Mouse (Mus musculus) T-cell, adult 2 months (primary cell): Measurements from ENCODE around the gene Anks1b.

Source experiments
- DNase-seq: peaks from one replicate; pipeline ENCODE4 v3.0.0; 2022; ENCODE audit warnings: low spot score

Anks1b gene

DNA sequence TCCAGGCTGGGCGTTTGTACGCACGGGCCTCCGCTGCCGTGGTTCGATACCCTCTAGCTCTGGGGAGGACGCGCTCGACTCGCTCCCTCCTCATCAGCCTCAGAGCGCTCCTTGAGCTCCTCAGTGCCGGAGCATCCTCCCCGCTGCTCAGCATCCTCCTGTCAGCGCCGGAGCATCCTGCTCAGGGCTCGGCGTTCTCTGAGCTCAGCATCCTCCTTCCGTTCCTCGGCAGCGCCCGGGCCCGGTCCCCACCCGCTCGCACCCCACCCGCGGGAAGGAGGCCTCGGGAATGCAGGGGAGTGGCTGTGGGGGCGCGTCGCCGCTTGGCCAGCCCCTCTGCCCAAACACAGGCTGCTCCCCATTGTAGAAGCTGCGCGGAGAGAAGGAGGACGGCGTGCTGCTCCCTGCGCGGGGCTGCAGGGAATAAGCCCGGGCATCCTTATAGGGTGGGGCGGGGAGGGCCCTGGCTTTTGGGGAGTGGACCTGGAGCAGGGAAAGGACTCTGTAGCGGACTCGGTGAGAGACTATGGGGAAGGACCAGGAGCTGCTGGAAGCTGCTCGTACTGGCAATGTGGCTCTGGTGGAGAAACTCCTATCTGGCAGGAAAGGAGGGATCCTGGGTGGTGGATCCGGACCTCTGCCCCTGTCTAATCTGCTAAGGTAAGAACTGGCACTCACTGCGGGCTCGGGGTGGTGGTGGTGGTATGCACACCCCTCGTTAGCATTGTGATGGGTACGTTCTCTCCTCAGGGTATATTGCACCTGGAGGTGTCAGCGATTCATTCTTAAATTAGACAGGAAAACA lies at the start of gene Anks1b:
TSS of gene Anks1b (plus strand) at position 364 of the 805 bp plus-strand sequence.
- peak; percentile 2 for DNase-seq

- peak; percentile 5 for DNase-seq
Measured at GRCm38 (mm10) chr10:89823906-89824305, 49.4 kb upstream of the Anks1b start.

- no peak for DNase-seq
Measured at GRCm38 (mm10) chr10:89826896-89827295, 46.4 kb upstream of the Anks1b start.

DNA sequence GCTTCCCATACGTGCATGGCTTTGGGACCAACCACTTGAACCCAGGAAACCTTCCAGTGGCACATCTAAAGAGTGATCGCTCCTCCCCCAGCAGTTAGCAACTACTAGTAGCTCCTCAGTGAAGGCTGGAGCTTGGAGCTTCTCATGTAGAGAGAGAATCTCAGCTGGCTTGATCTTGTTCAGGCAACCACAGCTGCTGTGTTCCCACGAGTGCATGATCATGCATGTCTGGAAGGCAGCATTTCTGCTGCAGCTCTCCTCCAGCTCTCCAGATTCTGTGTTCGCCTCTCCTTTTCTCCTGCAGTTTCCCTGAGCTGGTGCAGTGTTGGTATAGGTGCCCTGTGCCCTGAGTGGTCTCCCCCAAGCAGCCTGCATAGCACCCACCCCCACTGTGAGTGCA lies 41.0 kb upstream of the Anks1b start:
- DNase-seq = no peak

DNA sequence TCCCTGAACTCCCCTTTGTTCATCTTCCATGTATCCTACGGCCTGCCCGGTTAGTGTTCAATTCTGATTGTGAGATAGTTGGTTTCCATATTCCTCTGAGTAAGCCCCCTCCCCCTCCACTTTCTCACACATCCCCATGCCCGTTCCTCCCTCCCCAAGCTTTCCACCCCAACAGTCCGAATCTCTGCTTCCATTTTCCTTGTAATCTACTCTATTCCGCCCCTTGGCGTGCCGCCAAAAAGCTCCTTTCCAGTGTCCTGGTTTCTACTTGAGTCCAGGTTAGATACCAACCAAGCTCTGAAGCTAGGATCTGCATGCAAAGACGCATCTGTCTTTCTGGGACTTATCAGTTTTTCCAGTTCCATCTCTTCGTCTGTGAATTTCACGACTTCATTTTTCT lies 40.1 kb upstream of the Anks1b start:
- no peak for DNase-seq

- DNase-seq = no peak
Measured at GRCm38 (mm10) chr10:89837476-89837875, 35.8 kb upstream of the Anks1b start.

GRCm38 (mm10) chr10:89838834-89839233 lies 34.5 kb upstream of the Anks1b start:
- DNase-seq = no peak

- no peak for DNase-seq
Measured at GRCm38 (mm10) chr10:89850951-89851350, 22.4 kb upstream of the Anks1b start.

DNA sequence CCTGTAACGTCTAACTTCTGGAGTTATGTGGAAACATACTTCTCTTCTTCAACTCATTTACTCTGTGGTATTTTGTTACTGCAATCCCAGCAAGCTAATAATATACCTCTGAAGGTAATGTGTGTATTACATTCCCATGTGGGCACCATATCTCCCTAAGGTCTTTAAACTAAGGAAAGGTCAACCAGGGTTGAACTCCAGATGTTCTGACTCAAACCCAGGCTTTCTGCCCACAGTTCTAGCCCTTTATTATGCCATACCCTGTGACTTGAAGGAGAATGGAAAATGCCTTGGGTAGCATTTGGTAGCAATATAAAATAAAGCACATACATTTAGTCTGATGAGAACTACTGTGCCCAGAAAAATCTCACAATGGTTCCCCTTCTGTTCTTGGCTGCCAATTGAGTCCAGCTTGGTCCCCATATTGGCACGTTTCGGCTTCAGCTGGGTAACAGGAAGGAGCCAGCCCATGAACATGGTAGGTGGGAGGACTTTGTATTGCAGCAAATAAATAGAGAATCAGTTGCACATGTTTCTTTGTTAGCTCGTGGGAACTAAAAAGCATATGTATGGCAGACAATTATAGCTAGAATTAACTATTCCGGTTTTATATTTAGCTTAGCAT lies 17.9 kb upstream of the Anks1b start:
- DNase-seq = no peak

DNA sequence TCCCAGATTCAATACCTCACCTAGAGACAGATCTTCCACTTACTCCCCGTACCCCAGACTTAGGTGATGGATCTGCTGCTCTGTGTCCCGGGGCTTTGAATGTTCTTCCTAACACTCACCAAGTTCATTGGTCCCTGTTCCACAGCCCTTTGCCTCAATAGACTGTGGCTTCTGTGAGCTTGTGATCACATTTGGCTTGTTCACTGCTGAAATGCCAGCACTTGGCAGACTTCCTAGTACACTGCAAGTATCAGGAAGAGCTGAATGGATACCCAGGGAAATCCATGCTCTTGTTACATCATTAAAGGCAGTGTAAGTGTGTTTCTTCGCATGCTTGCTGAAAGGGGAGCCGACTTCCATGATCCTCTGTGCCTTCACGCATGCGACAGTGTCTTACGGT lies 17.0 kb upstream of the Anks1b start:
- DNase-seq = no peak

DNA sequence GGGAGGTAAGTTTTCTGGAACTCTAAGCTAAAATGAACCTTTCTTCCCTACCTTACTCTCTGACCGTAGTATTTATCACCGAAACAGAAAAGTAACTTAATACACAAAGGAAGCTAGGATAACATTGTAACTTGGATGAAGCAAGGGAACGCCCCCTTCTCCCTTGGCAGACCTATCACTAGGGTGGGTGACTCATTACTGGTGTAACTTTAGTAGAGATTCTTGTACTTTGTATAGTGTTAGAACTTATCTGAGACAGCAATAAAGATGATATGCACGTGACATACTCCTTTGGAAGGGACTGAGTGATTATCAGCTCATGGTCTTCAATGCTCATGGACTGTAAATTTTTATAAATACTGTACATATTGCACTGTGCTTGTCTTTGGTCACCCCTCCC lies 5.1 kb upstream of the Anks1b start:
- no peak for DNase-seq

DNA sequence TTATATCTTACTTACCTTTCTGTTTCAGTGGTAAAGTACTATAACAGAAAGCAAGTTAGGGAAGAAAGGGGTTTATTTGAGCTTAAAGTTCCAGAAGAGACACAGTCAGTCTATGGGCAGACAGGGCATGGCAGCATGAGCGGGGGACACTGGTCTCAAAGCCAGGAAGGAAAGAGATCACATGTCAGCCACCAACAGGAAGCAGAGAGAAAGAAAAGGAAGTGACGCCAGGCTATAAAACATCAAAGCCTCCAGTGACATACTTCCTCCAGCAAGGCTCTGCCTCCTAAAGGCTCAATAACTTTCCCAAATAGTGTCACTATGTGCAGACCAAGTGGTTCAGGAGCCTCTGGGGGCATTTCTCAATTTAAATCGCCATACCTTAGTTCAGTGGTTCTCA lies 4.5 kb upstream of the Anks1b start:
- DNase-seq = no peak

GRCm38 (mm10) chr10:89872501-89873145 lies 686 bp upstream of the Anks1b start:
- no peak for DNase-seq

DNA sequence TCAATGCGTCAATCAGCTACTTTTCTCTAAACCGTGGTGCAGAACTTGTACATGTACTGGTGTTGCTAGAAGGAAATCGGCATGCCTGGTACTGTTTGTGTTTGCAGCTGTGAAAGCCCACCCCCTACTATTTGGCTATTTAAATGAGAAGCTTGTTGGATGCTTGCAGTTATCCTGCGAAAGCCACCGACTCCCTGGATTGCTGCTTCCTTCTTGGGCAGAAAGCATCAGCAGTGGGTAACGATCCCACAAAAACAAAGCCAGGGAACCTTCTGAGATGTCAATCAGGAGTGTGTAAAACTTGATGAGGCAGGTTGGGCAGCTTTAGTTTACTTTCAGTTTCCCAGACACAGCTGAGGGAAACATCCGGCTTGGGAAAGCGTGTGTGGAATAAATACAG lies 727 bp downstream of the Anks1b start:
- DNase-seq = no peak

GRCm38 (mm10) chr10:89883561-89883960 lies 10.3 kb downstream of the Anks1b start:
- no peak for DNase-seq

DNA sequence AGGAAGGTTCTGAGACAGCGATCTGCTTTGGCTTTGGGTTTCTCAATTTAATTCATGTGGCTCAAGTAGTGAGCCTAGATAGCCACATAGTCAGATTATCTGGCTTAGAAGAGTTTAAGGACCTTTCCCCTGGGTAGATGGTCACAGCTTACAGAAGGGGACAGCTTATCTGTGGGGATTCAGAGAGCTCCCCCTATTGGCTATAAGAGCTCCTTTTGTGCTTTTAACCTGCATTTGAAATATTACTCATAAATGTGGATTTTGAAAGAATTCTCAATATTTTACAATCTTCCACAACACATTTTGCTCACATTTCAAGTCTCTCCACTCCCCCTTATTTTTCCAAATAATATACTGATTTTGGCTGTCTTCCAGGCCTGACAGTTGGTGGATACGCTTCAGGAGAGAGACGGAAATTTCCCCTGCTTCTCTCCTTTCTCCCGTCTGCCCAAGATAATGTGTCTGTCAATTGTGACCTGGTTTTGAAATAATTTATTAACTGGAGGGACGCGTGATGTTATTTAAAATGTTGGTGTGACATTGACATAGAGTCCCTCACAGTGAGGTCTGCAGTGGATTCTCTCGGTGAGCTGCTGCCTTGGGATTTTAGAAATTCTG lies 29.5 kb downstream of the Anks1b start:
- DNase-seq = no peak

- DNase-seq = no peak
Measured at GRCm38 (mm10) chr10:89911889-89912288, 38.6 kb downstream of the Anks1b start.

GRCm38 (mm10) chr10:89913174-89913573 lies 39.9 kb downstream of the Anks1b start:
- no peak for DNase-seq

- no peak for DNase-seq
Measured at GRCm38 (mm10) chr10:89917141-89917540, 43.8 kb downstream of the Anks1b start.

DNA sequence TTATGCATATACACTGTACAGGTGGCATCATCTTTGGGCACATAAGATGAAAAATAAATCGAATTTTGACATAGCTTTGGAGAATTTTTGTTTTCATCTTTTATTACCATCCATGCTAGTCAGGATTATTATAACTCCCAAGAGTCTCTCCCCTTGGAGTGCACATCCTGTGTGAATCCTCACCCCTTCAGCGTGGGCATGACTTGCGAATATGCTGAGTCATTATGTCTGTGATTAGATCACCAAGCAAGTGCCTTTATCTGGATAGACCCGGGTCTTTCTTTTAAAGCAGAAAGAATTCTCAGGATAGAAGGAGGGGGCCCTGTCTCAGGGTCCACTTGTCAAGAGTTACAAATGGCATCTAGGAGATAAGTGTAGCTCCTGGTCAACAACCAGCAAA lies 48.7 kb downstream of the Anks1b start:
- no peak for DNase-seq

DNA sequence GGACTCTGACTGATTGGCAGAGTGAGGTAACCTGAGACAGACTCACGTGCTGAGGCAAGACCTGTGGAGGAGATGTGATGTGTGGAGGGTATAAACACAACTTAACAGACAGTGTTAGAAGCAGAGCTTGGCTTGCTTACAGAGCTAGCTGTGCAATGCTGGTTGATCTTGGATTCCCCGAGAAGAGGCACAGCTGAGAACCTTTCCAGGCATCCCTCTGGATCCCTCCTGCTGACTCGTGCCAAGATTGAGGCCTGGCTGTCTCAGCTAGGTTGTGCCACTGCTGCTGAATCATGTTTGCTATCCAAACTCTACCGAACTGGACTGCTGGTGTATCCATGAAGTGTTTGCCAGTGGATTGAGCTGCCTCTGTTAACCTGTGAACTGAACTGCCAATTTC lies 68.9 kb downstream of the Anks1b start:
- DNase-seq = no peak

DNA sequence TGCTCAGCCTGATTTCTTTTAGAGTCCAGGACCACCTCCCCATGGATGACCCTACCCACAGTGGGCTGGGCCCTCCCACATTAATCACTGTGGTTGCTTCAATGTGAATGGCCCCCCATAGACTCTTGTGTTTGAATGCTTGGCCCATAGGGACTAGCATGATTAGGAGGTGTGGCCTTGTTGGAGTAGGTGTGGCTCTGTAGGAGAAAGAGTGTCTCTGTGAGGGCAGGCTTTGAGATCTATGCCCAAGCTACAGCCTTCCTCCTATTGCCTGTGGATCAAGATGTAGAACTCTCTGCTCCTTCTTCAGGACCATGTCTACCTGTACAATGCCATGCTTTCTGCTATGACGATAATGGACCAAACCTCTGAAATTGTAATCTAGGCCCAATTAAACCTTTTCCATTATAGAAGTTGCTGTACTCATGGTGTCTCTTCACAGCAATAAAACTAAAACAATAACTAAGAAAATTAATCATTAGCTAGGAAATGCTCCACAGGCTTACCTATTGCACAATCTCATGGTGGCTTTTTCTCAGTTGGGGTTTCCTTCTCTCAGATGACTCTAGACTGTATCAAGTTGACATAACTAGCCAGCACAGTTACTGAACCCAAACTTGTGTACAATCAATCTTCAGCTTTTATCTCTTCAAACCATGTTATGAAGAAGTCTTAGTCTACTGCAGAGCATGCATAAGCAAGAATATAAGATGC lies 73.5 kb downstream of the Anks1b start:
- DNase-seq = no peak
